Mouse (Mus musculus): ENCODE data around the gene Dhx34.

DNA sequence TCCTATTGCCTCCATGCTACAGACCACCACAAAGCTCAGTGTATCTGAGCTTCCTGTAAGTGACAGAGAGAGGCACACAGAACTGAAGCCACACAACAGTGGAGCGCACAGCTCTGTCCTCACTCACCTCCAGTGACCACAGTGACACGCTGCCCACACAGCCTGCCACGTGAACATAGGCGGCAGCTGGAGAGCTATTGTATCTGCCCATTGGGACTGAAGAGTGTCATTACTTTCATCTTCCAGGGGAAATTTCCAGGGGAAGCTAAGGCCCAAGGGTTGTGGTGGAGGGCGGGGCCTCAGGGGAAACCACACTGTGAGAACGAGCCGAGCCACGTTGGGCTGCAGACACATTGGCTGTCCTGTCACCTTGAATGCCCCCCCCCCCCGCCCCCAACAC is 17.0 kb downstream of the Dhx34 start:
- TF ChIP-seq CTCF (IDR thresholded peaks at IDR 0.05; ENCODE audit: low read depth) (no peak), EP300 (IDR thresholded peaks at IDR 0.05; ENCODE audit: low read depth) (no peak)
